ENCODE assay signal across 8 mouse cellular contexts in genomic region chr2:60883931-60884330, GRCm38 (mm10).
DNase-seq lines count a peak whose midpoint lies in the region; ATAC-seq lines count a peak whose summit lies in the region.

No protein-coding gene starts in this region.

- H3K4me1 ChIP-seq in forebrain, embryonic 10.5 days: peaks cover 46% of the 10 kb centered on the region
- peaks cover 22% of the 10 kb centered on the region for H3K4me1 ChIP-seq in forebrain, embryonic 12.5 days
- H3K4me1 ChIP-seq in heart, embryonic 13.5 days: peaks cover 49% of the 10 kb centered on the region
- peaks cover 21% of the 10 kb centered on the region for H3K4me1 ChIP-seq in liver, embryonic 16.5 days (ENCODE audit: control insufficient read depth, low read depth, low read length)

- no peak overlapping the region for H3K4me2 ChIP-seq in forebrain, embryonic 12.5 days
- H3K4me2 ChIP-seq in heart, embryonic 13.5 days: no peak overlapping the region
- no peak overlapping the region for H3K4me2 ChIP-seq in liver, embryonic 16.5 days (ENCODE audit: low read depth, low read length)

- H3K36me3 ChIP-seq in forebrain, embryonic 10.5 days (replicated peaks): no peaks in the 10 kb centered on the region
- H3K36me3 ChIP-seq in forebrain, embryonic 12.5 days (replicated peaks): no peaks in the 10 kb centered on the region
- 0 out of 2 replicates have a peak, but pooled peaks cover 5% of the 10 kb centered on the region for H3K36me3 ChIP-seq in heart, embryonic 13.5 days
- H3K36me3 ChIP-seq in liver, embryonic 16.5 days (ENCODE audit: control insufficient read depth, insufficient read depth): no peaks in the 10 kb centered on the region

- 53% methylated on average over 4 of the region's 4 CpGs for WGBS in forebrain, embryonic 10.5 days
- WGBS in forebrain, embryonic 12.5 days: 50% methylated on average over 4 of the region's 4 CpGs
- WGBS in heart, embryonic 13.5 days: 20% methylated on average over 4 of the region's 4 CpGs
- 19% methylated on average over 4 of the region's 4 CpGs for WGBS in liver, embryonic 16.5 days (ENCODE audit: insufficient replicate concordance)

- no peak for ATAC-seq in forebrain, embryonic 12.5 days (ENCODE audit: low FRiP score)
- ATAC-seq in heart, embryonic 13.5 days (ENCODE audit: extremely low read depth, insufficient number of reproducible peaks, low FRiP score, low TSS enrichment): no peak
- peak; percentile 2; the same call in 1 of the 2 replicates for ATAC-seq in liver, embryonic 16.5 days (ENCODE audit: low read depth)

- no peak overlapping the region for H3K4me3 ChIP-seq in forebrain, embryonic 10.5 days
- H3K4me3 ChIP-seq in forebrain, embryonic 12.5 days (replicated peaks): no peak overlapping the region
- no peak overlapping the region for H3K4me3 ChIP-seq in heart, embryonic 13.5 days
- H3K4me3 ChIP-seq in liver, embryonic 16.5 days (ENCODE audit: low read depth, low read length): no peak overlapping the region

- no peak for DNase-seq in forebrain, embryonic 10.5 days (ENCODE audit: extremely low spot score, low spot score)
- DNase-seq in 3T3-L1 (ENCODE audit: low read depth, low spot score): peak; percentile 69
- DNase-seq in left cerebral cortex, adult 18-20 months (ENCODE audit: low spot score in 2 of 2): no peak
- no peak for DNase-seq in cerebellum, adult 11 months
- no peak for DNase-seq in cerebellum, adult 11-12 months

- H3K27ac ChIP-seq in forebrain, embryonic 10.5 days: 0 out of 2 replicates have a peak overlapping the region, but pooled peaks have one; percentile 15
- no peak overlapping the region for H3K27ac ChIP-seq in forebrain, embryonic 12.5 days
- peak overlapping the region; percentile 38 for H3K27ac ChIP-seq in heart, embryonic 13.5 days (replicated peaks)
- peak overlapping the region; percentile 50; the same call in 1 of the 2 replicates for H3K27ac ChIP-seq in liver, embryonic 16.5 days (ENCODE audit: low read length)

- H3K9ac ChIP-seq in forebrain, embryonic 12.5 days: no peak overlapping the region
- H3K9ac ChIP-seq in heart, embryonic 13.5 days: 0 out of 2 replicates have a peak overlapping the region, but pooled peaks have one; percentile 5
- no peak overlapping the region; the same call in 1 of the 2 replicates for H3K9ac ChIP-seq in liver, embryonic 16.5 days (ENCODE audit: low read depth, low read length)

- peaks cover 3% of the 10 kb centered on the region; the same call in 1 of the 2 replicates for H3K9me3 ChIP-seq in forebrain, embryonic 10.5 days
- H3K9me3 ChIP-seq in forebrain, embryonic 12.5 days: no peaks in the 10 kb centered on the region
- no peaks in the 10 kb centered on the region for H3K9me3 ChIP-seq in heart, embryonic 13.5 days
- no peaks in the 10 kb centered on the region for H3K9me3 ChIP-seq in liver, embryonic 16.5 days (replicated peaks; ENCODE audit: control insufficient read depth, low read length)

- H3K27me3 ChIP-seq in forebrain, embryonic 10.5 days (ENCODE audit: poor library complexity, severe bottlenecking): peaks cover 82% of the 10 kb centered on the region
- peaks cover 62% of the 10 kb centered on the region for H3K27me3 ChIP-seq in forebrain, embryonic 12.5 days
- no peaks in the 10 kb centered on the region for H3K27me3 ChIP-seq in heart, embryonic 13.5 days (replicated peaks)
- no peaks in the 10 kb centered on the region; the same call in 1 of the 2 replicates for H3K27me3 ChIP-seq in liver, embryonic 16.5 days (ENCODE audit: control insufficient read depth, insufficient read depth, low read depth, low read length)
